Mouse (Mus musculus) midbrain, embryonic 13.5 days (tissue): ENCODE data around the gene Trabd2b. TPM values are rescaled to one million over a fixed set of nuclear protein-coding genes. Genes with fewer than 3 reads are reported as not detected.

ENCODE experiments used
- ATAC-seq: fragments of 200-750 bp; cut with Nextera tagmentation; 2 replicates; pipeline ENCODE4 v1.8.0; 2017; ENCODE audit warnings: mild to moderate bottlenecking, moderate TSS enrichment, moderate library complexity
- H3K27ac ChIP-seq: fragments of 300-500 bp; sonication (generic); 2 replicates; pipeline ENCODE4 v1.5.1; 2015; ENCODE audit warnings: inconsistent platforms, mild to moderate bottlenecking, moderate library complexity
- H3K27me3 ChIP-seq: fragments of 300-500 bp; sonication (generic); 2 replicates; pipeline ENCODE4 v1.6.1; 2015; ENCODE audit warnings: mild to moderate bottlenecking, inconsistent platforms
- H3K36me3 ChIP-seq: fragments of 300-500 bp; sonication (generic); 2 replicates; pipeline ENCODE4 v1.6.1; 2015; ENCODE audit warnings: mild to moderate bottlenecking, inconsistent platforms
- H3K4me1 ChIP-seq: fragments of 300-500 bp; sonication (generic); replicated peaks from 2 replicates; pipeline ENCODE4 v1.6.1; 2015; ENCODE audit warnings: inconsistent platforms
- H3K4me2 ChIP-seq: fragments of 300-500 bp; sonication (generic); replicated peaks from 2 replicates; pipeline ENCODE4 v1.6.1; 2015; ENCODE audit warnings: moderate library complexity, mild to moderate bottlenecking, inconsistent platforms
- H3K4me3 ChIP-seq: fragments of 300-500 bp; sonication (generic); replicated peaks from 2 replicates; pipeline ENCODE4 v1.5.1; 2015; ENCODE audit warnings: mild to moderate bottlenecking, inconsistent platforms
- H3K9ac ChIP-seq: fragments of 300-500 bp; sonication (generic); replicated peaks from 2 replicates; pipeline ENCODE4 v1.6.1; 2015; ENCODE audit warnings: mild to moderate bottlenecking, inconsistent platforms
- H3K9me3 ChIP-seq: fragments of 300-500 bp; sonication (generic); 2 replicates; pipeline ENCODE4 v1.6.1; 2016; ENCODE audit warnings: mild to moderate bottlenecking, inconsistent platforms
- WGBS: fragments of 180-500 bp; shearing (Covaris S2); methylation state at CpG from one replicate; pipeline ENCODE4 v1.1.7; 2015; 5-methylcytosine and 5-hydroxymethylcytosine counted together
- polyA plus RNA-seq: library from polyadenylated mRNA; unstranded; fragments of >200 nt; fragmentation: Nextera tagmentation; extraction: Ambion mirVana; gene quantifications from 2 replicates; pipeline ENCODE4 v1.2.1, GENCODE M21; 2015

Trabd2b gene
- polyA plus RNA-seq, 1 experiment from 2014 or later: 0.83 TPM

DNA sequence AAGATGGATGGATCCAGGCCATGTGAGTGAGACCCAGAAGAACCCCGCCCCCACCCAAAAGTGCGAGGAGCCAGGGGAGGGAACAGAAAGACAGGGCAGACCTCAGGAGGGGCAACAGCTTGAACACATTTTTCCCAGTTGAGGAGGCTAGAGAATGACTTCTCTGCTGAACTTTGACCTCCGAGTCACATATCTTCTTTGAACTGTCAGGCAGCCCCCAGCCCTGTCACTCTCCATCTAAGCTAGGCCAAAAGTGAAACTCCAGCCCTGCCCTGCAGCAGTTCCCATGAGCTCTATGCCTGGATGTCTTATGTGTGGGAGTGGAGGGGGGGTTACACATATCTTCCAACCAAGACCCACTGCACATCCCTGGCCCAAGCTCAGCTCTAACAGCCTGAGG, 244.5 kb downstream of the Trabd2b start:
- H3K27me3 ChIP-seq: peaks cover 27% of the 10 kb centered on the region
- no peak overlapping the region for H3K4me2 ChIP-seq
- H3K4me3 ChIP-seq: no peak overlapping the region
- WGBS: 54% methylated on average over 3 of the region's 3 CpGs
- peaks cover 5% of the 10 kb centered on the region for H3K4me1 ChIP-seq
- H3K27ac ChIP-seq: no peak overlapping the region
- no peaks in the 10 kb centered on the region for H3K36me3 ChIP-seq
- H3K9me3 ChIP-seq: no peaks in the 10 kb centered on the region
- no peak for ATAC-seq
- H3K9ac ChIP-seq: no peak overlapping the region

DNA sequence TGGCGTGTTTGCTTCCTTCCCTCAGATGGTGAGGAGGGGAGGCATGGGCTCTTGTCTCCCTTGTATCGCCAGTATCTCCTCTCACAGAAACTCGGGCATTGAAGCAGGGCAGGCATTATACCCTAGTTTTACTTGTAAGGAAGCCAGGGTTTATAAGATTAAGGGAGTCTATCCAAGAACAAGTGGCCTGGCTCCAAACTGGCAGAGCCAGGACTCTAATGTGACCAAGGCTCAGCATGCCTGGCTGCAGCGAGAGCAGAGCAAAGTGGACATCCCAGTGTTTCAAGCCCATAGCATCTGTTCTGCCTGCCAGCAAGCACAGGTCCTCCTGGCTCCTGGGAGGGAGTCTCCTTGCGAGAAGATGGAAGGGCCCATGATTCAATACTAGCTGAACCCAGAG, 245.1 kb downstream of the Trabd2b start:
- Histone ChIP-seq H3K36me3 (no peaks in the 10 kb centered on the region), H3K27ac (no peak overlapping the region), H3K4me3 (no peak overlapping the region), H3K9ac (no peak overlapping the region), H3K27me3 (peaks cover 27% of the 10 kb centered on the region), H3K4me2 (no peak overlapping the region), H3K4me1 (peaks cover 5% of the 10 kb centered on the region), H3K9me3 (no peaks in the 10 kb centered on the region)
- WGBS: 77% methylated on average over 5 of the region's 5 CpGs
- no peak for ATAC-seq

DNA sequence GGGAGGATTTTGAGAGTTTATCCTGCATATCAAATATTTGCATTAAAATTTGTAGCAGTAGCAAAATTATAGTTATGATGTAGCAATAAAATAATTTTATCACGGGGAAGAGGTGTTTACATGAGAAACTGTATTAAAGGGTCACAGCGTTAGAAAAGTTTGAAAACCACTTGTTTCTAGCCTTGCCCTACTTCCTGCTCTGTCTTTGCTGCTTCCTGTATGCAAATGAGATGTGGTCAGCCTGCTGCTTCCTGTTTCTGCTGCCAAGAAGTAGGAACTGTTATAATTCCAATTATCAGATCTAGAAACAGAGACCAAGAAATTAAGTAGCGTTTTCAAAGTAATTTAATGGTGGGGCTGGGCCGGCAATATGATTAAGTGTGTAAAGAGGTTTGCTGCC, 245.9 kb downstream of the Trabd2b start:
- peaks cover 27% of the 10 kb centered on the region for H3K27me3 ChIP-seq
- no peaks in the 10 kb centered on the region for H3K9me3 ChIP-seq
- no peak overlapping the region for H3K9ac ChIP-seq
- H3K36me3 ChIP-seq: no peaks in the 10 kb centered on the region
- no peak overlapping the region for H3K4me2 ChIP-seq
- WGBS: 88% methylated on average over 4 of the region's 4 CpGs
- no peak overlapping the region for H3K4me3 ChIP-seq
- no peak overlapping the region for H3K27ac ChIP-seq
- H3K4me1 ChIP-seq: peaks cover 5% of the 10 kb centered on the region
- no peak for ATAC-seq

DNA sequence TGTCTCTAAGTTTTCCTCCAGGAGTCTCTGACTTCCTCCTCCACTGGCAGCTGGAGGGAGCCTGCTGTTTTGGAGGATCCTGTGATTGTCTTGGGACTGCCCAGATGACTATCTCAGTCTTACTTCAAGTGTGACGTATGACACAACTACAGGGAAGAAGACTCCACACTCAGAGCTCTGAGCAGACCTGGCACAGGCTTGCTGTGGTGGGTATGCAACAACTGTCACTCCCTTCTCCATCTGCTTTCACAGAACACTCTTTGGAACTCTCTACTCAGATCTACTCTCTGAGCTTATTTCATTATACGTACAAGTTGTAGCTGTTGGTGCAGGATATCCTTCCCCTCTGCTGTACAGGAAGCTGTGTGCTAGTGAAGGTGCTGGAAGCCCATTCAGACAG, 251.4 kb downstream of the Trabd2b start:
- H3K4me2 ChIP-seq: no peak overlapping the region
- H3K4me1 ChIP-seq: no peaks in the 10 kb centered on the region
- H3K4me3 ChIP-seq: no peak overlapping the region
- H3K36me3 ChIP-seq: no peaks in the 10 kb centered on the region
- no peaks in the 10 kb centered on the region for H3K9me3 ChIP-seq
- H3K27ac ChIP-seq: no peak overlapping the region
- no peak for ATAC-seq
- H3K9ac ChIP-seq: no peak overlapping the region
- H3K27me3 ChIP-seq: peaks cover 4% of the 10 kb centered on the region
- 81% methylated on average over 2 of the region's 2 CpGs for WGBS

DNA sequence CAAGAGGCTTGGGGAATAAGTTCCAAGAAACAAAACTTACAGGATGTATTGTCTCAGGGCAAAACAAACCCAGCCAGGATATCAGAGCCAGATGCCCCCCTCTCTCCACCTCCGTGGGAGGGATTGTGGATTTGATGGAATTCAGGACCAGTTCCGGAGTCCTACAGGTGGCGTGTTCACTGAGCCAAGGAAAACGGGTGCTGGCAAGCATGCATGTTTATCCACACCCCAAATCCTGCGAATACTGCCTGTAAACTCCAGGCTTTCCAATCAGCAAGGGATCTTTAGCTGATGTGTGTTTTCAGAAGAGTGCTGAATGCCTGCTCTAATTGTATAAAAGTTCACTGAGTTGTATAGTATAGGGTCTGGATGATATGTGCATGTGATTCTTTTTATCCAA, 253.4 kb downstream of the Trabd2b start:
- no peak overlapping the region for H3K4me2 ChIP-seq
- H3K4me1 ChIP-seq: no peaks in the 10 kb centered on the region
- peaks cover 21% of the 10 kb centered on the region for H3K27me3 ChIP-seq
- 62% methylated on average over 5 of the region's 5 CpGs for WGBS
- no peak overlapping the region for H3K27ac ChIP-seq
- no peaks in the 10 kb centered on the region for H3K9me3 ChIP-seq
- no peak overlapping the region for H3K4me3 ChIP-seq
- no peak for ATAC-seq
- H3K9ac ChIP-seq: no peak overlapping the region
- H3K36me3 ChIP-seq: no peaks in the 10 kb centered on the region

DNA sequence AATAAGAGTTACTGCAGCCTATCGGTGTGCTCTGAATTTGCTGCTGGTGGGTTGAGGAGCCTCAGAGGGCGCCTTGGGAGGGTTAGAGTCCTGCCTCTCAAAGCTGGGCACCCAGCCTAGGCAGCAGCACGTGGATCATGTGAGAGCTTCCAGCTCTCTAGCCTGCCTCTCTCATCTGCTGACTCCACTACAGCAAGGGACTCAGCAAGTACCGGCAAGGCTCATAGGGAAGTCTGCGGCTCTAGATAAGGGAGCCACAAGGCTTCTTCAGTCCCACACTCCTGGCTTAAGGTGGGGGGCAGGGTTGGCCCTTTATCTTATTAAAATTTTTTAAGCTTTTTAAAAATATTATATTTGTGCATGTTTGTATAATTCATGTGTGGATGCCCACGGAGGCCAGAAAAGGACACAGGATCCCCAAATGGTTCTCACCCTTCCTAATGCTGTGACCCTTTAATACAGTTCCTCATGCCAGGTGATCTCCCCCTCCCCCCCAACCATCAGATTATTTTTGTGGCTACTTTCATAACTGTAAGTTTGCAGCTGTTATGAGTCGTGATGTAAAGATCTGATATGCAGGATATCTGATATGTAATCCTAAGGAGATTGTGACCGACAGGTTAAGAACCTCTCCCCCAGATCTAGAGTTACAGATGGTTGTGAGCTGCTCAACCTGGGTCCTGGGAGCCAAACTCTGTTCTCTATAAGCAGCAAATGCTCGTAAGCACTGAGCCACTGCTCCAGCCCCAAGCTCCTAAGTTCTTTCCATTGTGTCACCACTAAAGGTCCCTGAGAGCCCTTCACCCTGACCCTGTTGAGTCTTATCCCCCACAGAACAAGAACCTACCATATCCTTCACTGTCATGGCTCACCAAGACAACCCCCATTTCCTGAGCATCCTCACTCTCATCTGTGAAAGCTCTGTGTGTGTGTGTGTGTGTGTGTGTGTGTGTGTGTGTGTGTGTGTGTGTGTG, 257.8 kb downstream of the Trabd2b start:
- no peak overlapping the region for H3K27ac ChIP-seq
- no peaks in the 10 kb centered on the region for H3K36me3 ChIP-seq
- H3K9me3 ChIP-seq: no peaks in the 10 kb centered on the region
- ATAC-seq: no peak
- H3K4me1 ChIP-seq: peaks cover 15% of the 10 kb centered on the region
- no peak overlapping the region for H3K9ac ChIP-seq
- no peak overlapping the region for H3K4me2 ChIP-seq
- no peak overlapping the region for H3K4me3 ChIP-seq
- 77% methylated on average over 9 of the region's 9 CpGs for WGBS
- peaks cover 64% of the 10 kb centered on the region for H3K27me3 ChIP-seq

Other genes with a start within 250 kb of the Trabd2b start
- not detected in 2 replicates for gene Skint11, start 243.3 kb upstream of the Trabd2b start, polyA plus RNA-seq